Mouse (Mus musculus): ENCODE data around the gene Dpy30. TPM values are rescaled to one million over a fixed set of nuclear protein-coding genes. Genes with fewer than 3 reads are reported as not detected.
A peak's percentile ranks its signal among the peaks of the same experiment; 100 is the strongest.
"Not testable (repeated sequence)": the region's sequence is repeated elsewhere in the genome, so short reads cannot be mapped to it uniquely, and the experiment has no call there.

Gene Dpy30
- polyA plus RNA-seq, 1 experiment from 2014 or later: 222 TPM

- Histone ChIP-seq H3K9ac (ENCODE audit: low read length) (no peak overlapping the region), H3K4me2 (ENCODE audit: low read depth, low read length) (no peak overlapping the region), H3K27ac (ENCODE audit: low read length) (no peak overlapping the region), H3K4me3 (ENCODE audit: low read length) (no peak overlapping the region), H3K9me3 (ENCODE audit: control insufficient read depth, low read length) (no peaks in the 10 kb centered on the region), H3K27me3 (ENCODE audit: control insufficient read depth, insufficient read depth, low read depth, low read length) (no peaks in the 10 kb centered on the region), H3K36me3 (ENCODE audit: control insufficient read depth, insufficient read depth, low read length) (no peaks in the 10 kb centered on the region), H3K4me1 (replicated peaks; ENCODE audit: control insufficient read depth, insufficient read depth, low read length) (no peaks in the 10 kb centered on the region)
- WGBS: 47% methylated on average over 5 of the region's 5 CpGs
- ATAC-seq (ENCODE audit: low read depth): no peak
Measured at GRCm38 (mm10) chr17:74322400-74323054, 1.2 kb downstream of the Dpy30 start.

DNA sequence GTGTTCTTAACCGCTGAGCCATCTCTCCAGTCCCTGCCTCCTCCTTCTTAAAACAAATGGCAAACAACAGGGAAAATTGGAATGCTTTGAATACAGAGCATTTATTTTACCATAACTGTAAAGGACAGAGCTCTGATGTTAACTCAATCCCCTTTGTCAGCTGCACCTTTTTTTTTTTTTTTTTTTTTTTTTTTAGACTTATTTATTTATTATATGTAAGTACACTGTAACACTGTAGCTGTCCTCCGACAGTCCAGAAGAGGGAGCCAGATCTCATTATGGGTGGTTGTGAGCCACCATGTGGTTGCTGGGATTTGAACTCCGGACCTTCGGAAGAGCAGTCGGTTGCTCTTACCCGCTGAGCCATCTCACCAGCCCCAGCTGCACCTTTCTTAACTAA lies 5.0 kb downstream of the Dpy30 start:
- Histone ChIP-seq H3K4me1 (replicated peaks; ENCODE audit: control insufficient read depth, insufficient read depth, low read length) (peaks cover 12% of the 10 kb centered on the region), H3K4me2 (ENCODE audit: low read depth, low read length) (no peak overlapping the region), H3K36me3 (ENCODE audit: control insufficient read depth, insufficient read depth, low read length) (no peaks in the 10 kb centered on the region), H3K27me3 (ENCODE audit: control insufficient read depth, insufficient read depth, low read depth, low read length) (no peaks in the 10 kb centered on the region), H3K9me3 (ENCODE audit: control insufficient read depth, low read length) (no peaks in the 10 kb centered on the region), H3K9ac (ENCODE audit: low read length) (no peak overlapping the region), H3K27ac (ENCODE audit: low read length) (no peak overlapping the region), H3K4me3 (ENCODE audit: low read length) (no peak overlapping the region)
- ATAC-seq (ENCODE audit: low read depth): no peak
- WGBS: 87% methylated on average over 6 of the region's 6 CpGs

DNA sequence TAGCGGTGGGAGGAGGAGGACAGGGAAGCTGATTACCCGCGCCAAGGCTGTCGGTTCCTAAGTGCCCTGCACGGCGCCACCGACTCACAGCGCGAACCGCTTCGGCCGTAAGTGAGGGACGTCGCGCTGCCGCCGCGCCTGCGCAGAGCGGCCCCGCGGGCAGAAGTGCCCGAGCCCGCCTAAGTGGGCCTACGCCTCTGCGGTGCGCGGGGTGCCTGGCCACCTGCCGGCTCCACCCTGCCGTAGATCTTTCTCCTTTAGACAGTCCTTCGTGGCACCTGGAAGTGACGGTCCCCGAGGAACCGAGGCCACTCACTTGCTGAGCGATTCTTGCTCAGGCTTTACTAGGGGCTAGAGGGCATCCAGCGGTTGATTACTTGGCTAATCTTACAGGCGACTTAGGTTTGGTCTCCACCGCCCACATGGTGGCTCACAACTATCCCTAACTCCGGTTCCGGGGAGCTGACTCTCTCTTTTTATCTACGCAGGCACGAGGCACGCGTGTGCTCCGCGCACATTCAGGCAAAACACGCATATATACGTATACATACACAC lies 7.4 kb downstream of the Dpy30 start:
- ATAC-seq (ENCODE audit: low read depth): peak; percentile 97
- peak overlapping the region; percentile 84 for H3K4me2 ChIP-seq (ENCODE audit: low read depth, low read length)
- H3K9ac ChIP-seq (ENCODE audit: low read length): peak overlapping the region; percentile 89
- peaks cover 12% of the 10 kb centered on the region for H3K4me1 ChIP-seq (replicated peaks; ENCODE audit: control insufficient read depth, insufficient read depth, low read length)
- peak overlapping the region; percentile 91 for H3K27ac ChIP-seq (ENCODE audit: low read length)
- no peaks in the 10 kb centered on the region for H3K27me3 ChIP-seq (ENCODE audit: control insufficient read depth, insufficient read depth, low read depth, low read length)
- H3K4me3 ChIP-seq (ENCODE audit: low read length): peak overlapping the region; percentile 90
- H3K36me3 ChIP-seq (ENCODE audit: control insufficient read depth, insufficient read depth, low read length): no peaks in the 10 kb centered on the region
- 0% methylated on average over 36 of the region's 48 CpGs for WGBS
- H3K9me3 ChIP-seq (ENCODE audit: control insufficient read depth, low read length): no peaks in the 10 kb centered on the region

- H3K9ac ChIP-seq (ENCODE audit: low read length): peak overlapping the region; percentile 89
- no peaks in the 10 kb centered on the region for H3K27me3 ChIP-seq (ENCODE audit: control insufficient read depth, insufficient read depth, low read depth, low read length)
- peak overlapping the region; percentile 84 for H3K4me2 ChIP-seq (ENCODE audit: low read depth, low read length)
- H3K4me1 ChIP-seq (replicated peaks; ENCODE audit: control insufficient read depth, insufficient read depth, low read length): peaks cover 12% of the 10 kb centered on the region
- ATAC-seq (ENCODE audit: low read depth): peak; percentile 88
- peak overlapping the region; percentile 90 for H3K4me3 ChIP-seq (ENCODE audit: low read length)
- WGBS: under 1% methylated on average over 45 of the region's 45 CpGs
- H3K27ac ChIP-seq (ENCODE audit: low read length): peak overlapping the region; percentile 91
- no peaks in the 10 kb centered on the region for H3K9me3 ChIP-seq (ENCODE audit: control insufficient read depth, low read length)
- no peaks in the 10 kb centered on the region for H3K36me3 ChIP-seq (ENCODE audit: control insufficient read depth, insufficient read depth, low read length)
Measured at GRCm38 (mm10) chr17:74315445-74316308, 8.1 kb downstream of the Dpy30 start.

DNA sequence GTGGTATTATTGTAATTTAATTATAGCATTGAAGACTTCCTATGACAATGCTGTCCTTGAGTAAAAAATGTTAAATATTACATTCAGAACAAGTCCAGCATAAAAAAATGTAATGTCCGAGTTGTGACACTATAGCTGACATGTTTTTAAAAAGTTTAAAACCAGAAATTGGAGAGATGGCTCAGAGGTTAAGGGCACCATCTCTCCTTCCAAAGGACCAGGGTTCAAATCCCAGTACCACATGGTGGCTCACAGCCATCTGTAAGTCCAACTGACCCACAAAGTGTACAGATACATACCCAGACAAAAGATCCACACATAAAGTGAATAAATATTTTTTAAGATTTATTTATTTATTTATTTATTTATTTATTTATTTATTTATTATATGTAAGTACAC lies 17.7 kb downstream of the Dpy30 start:
- Histone ChIP-seq H3K36me3 (ENCODE audit: control insufficient read depth, insufficient read depth, low read length) (peaks cover 31% of the 10 kb centered on the region), H3K27ac (ENCODE audit: low read length) (no peak overlapping the region)
- WGBS: 90% methylated on average over 1 of the region's 1 CpGs

GRCm38 (mm10) chr17:74305616-74306015 lies 18.1 kb downstream of the Dpy30 start:
- H3K4me3 ChIP-seq (ENCODE audit: low read length): no peak overlapping the region
- H3K4me2 ChIP-seq (ENCODE audit: low read depth, low read length): no peak overlapping the region
- H3K27me3 ChIP-seq (ENCODE audit: control insufficient read depth, insufficient read depth, low read depth, low read length): no peaks in the 10 kb centered on the region
- H3K27ac ChIP-seq (ENCODE audit: low read length): no peak overlapping the region
- no peak overlapping the region for H3K9ac ChIP-seq (ENCODE audit: low read length)
- H3K4me1 ChIP-seq (replicated peaks; ENCODE audit: control insufficient read depth, insufficient read depth, low read length): no peaks in the 10 kb centered on the region
- peaks cover 31% of the 10 kb centered on the region for H3K36me3 ChIP-seq (ENCODE audit: control insufficient read depth, insufficient read depth, low read length)
- no peaks in the 10 kb centered on the region for H3K9me3 ChIP-seq (ENCODE audit: control insufficient read depth, low read length)
- no peak for ATAC-seq (ENCODE audit: low read depth)
- 86% methylated on average over 4 of the region's 4 CpGs for WGBS

More for the DNA sequence above, 17.7 kb downstream of the Dpy30 start:
- H3K27me3 ChIP-seq (ENCODE audit: control insufficient read depth, insufficient read depth, low read depth, low read length): no peaks in the 10 kb centered on the region
- ATAC-seq (ENCODE audit: low read depth): no peak
- H3K4me2 ChIP-seq (ENCODE audit: low read depth, low read length): no peak overlapping the region
- no peaks in the 10 kb centered on the region for H3K4me1 ChIP-seq (replicated peaks; ENCODE audit: control insufficient read depth, insufficient read depth, low read length)
- H3K9ac ChIP-seq (ENCODE audit: low read length): no peak overlapping the region
- H3K9me3 ChIP-seq (ENCODE audit: control insufficient read depth, low read length): no peaks in the 10 kb centered on the region
- no peak overlapping the region for H3K4me3 ChIP-seq (ENCODE audit: low read length)

DNA sequence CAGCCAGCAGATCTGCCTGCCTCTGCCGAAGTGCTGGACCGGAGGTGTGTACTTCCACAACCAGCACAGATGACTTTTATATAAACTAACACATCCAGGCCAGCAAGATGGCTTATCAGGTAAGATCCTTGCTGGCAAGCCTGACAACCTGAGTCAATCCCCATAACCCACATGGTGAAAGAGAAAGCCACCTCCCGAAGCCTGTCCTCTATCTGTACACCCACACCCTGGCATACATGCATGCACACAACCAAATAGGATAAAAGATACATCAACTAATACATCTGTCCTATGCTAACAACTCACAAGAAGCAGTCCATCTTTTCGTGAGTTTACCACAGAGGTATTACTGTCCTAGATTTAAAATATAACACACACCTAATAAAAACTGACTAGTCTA lies 19.7 kb downstream of the Dpy30 start:
- 89% methylated on average over 4 of the region's 4 CpGs for WGBS
- Histone ChIP-seq H3K4me2 (ENCODE audit: low read depth, low read length) (no peak overlapping the region), H3K9me3 (ENCODE audit: control insufficient read depth, low read length) (no peaks in the 10 kb centered on the region), H3K27me3 (ENCODE audit: control insufficient read depth, insufficient read depth, low read depth, low read length) (no peaks in the 10 kb centered on the region), H3K36me3 (ENCODE audit: control insufficient read depth, insufficient read depth, low read length) (peaks cover 35% of the 10 kb centered on the region), H3K4me1 (replicated peaks; ENCODE audit: control insufficient read depth, insufficient read depth, low read length) (no peaks in the 10 kb centered on the region), H3K27ac (ENCODE audit: low read length) (no peak overlapping the region), H3K9ac (ENCODE audit: low read length) (no peak overlapping the region), H3K4me3 (ENCODE audit: low read length) (no peak overlapping the region)
- no peak for ATAC-seq (ENCODE audit: low read depth)

DNA sequence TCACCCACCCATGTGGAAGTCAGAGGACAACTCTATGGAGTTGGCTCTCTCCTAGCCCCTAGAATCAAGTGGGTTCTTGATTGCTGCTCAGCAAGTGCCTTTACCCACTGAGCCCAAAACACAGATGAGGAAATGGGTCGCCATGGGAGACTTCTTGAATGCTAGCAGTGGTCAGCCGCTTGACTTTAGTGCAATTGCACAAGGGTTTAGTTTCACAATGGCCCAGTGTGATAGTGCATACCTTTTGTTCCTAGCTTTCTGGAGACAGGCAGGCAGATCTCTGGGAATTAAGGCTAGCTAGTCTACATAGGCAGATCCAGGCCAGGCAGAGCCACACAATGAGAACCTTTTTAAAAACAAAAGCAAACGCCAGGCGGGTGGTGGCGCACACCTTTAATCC lies 23.7 kb downstream of the Dpy30 start:
- Histone ChIP-seq H3K4me3 (ENCODE audit: low read length) (no peak overlapping the region), H3K9me3 (ENCODE audit: control insufficient read depth, low read length) (no peaks in the 10 kb centered on the region), H3K9ac (ENCODE audit: low read length) (no peak overlapping the region), H3K36me3 (ENCODE audit: control insufficient read depth, insufficient read depth, low read length) (peaks cover 20% of the 10 kb centered on the region), H3K27me3 (ENCODE audit: control insufficient read depth, insufficient read depth, low read depth, low read length) (no peaks in the 10 kb centered on the region), H3K4me1 (replicated peaks; ENCODE audit: control insufficient read depth, insufficient read depth, low read length) (0 out of 2 replicates have a peak, but pooled peaks cover 2% of the 10 kb centered on the region), H3K27ac (ENCODE audit: low read length) (no peak overlapping the region), H3K4me2 (ENCODE audit: low read depth, low read length) (no peak overlapping the region)
- 88% methylated on average over 5 of the region's 5 CpGs for WGBS
- no peak for ATAC-seq (ENCODE audit: low read depth)

- H3K9me3 ChIP-seq (ENCODE audit: control insufficient read depth, low read length); H3K4me3 ChIP-seq (ENCODE audit: low read length); H3K27ac ChIP-seq (ENCODE audit: low read length); H3K9ac ChIP-seq (ENCODE audit: low read length); ATAC-seq (ENCODE audit: low read depth); H3K27me3 ChIP-seq (ENCODE audit: control insufficient read depth, insufficient read depth, low read depth, low read length); H3K4me2 ChIP-seq (ENCODE audit: low read depth, low read length): not testable (repeated sequence)
- H3K36me3 ChIP-seq (ENCODE audit: control insufficient read depth, insufficient read depth, low read length): peaks cover 17% of the 10 kb centered on the region
- WGBS: 90% methylated on average over 5 of the region's 5 CpGs
- H3K4me1 ChIP-seq (replicated peaks; ENCODE audit: control insufficient read depth, insufficient read depth, low read length): peaks cover 11% of the 10 kb centered on the region
Measured at GRCm38 (mm10) chr17:74296991-74297390, 26.8 kb downstream of the Dpy30 start.

Measured in lung, embryonic 16.5 days (tissue).